Mouse (Mus musculus): Measurements from ENCODE around the gene Tmprss7.

- TF ChIP-seq GATA1 (IDR thresholded peaks at IDR 0.05; ENCODE audit: low read length), result no peak
- no peak for TF ChIP-seq TAL1 (IDR thresholded peaks at IDR 0.05; ENCODE audit: low read length)
Observed at GRCm38 (mm10) chr16:45666136-45666535, 27.3 kb downstream of the Tmprss7 start.

Measured in erythroblast, embryonic 14.5 days (primary cell).